Mouse (Mus musculus): ENCODE measurements around the gene Dcaf15.

Gene Dcaf15

DNA sequence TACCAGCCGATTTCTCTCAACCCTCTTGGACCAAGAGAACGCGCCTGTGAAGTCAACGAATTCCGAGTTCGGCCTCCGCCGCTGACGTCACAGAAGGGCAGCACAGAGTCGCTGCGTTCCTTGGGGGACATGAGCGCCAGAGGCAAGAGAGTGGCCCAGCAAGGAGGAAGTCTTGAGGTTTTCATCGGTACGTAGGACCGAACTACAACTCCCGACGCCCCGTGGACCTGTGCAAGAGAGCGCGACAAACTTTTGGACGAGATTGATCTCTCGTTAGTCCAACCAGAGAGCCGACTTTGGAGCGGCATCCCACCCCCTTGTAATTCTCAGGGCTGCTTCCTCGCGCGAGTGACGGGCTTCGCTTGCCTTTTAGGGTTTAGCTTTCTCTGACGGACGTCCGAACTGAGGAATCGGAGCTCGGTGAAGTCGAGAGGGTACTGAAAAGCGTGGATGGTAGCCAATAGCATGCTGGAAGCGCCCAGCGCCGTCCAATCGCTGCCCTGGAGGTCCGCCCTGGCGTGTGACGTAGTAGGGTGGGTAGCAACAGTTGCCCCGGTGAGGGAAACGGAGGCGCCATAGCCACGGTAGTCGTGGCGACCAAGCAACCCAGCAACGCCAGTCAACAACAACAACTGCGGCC lies 38.2 kb downstream of the Dcaf15 start, which contains the start of gene Rfx1:
Rfx1 (plus strand) TSS at position 544 of the 640 bp plus-strand sequence.
- peak; percentile 97 for DNase-seq (ENCODE audit: low spot score)

DNA sequence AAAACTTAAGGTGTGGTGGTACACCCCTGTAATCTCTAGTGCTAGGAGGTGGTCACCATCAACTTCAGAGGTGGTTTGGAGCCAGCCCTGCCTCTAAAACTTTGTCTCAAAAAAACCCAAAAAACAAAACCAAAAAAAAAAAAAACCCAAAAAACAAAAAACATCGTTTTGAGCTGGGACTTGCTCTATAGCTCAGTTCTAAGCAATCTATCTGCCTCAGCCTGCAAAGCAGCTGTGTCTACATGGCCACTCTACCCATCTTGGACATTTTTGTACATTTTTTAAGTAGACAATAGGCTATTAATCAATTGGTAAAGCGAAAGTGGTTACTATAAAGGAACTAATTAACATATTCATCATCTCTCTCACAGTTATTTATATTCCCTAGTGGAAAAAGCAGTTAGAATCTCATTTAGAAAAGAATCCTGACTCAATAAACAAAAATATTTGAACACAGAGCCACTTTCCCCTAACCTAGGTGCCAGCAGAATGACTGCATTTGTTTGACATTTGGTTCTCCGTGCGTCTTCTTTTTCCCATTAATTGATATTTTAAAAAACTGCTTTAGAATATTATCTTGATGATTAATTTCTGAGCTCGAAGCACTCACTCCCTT lies 39.0 kb downstream of the Dcaf15 start:
- no peak for DNase-seq (ENCODE audit: low spot score)

DNA sequence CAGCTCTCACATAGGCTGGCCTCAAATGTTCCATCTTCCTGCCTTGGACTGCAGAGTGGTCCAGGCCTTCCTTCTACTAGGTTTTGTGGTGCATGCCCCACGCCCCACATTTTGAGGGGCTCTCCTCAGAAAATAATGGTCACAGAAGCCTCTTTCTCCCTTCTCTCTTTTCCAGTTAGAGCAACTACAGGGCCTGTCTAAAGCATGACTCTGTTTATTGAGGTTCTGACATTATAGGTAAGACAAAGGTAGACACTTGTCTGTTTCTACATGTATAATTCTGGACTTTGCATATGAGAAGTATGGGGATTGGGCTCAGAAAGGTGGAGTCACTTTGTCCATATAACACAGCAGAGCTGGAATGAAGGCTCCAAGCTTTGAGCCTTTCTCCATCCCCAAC lies 39.5 kb downstream of the Dcaf15 start, which contains the start of gene Gm10643:
Gm10643 (minus strand) TSS at position 101 of the 400 bp plus-strand sequence.
- DNase-seq (ENCODE audit: low spot score): no peak

DNA sequence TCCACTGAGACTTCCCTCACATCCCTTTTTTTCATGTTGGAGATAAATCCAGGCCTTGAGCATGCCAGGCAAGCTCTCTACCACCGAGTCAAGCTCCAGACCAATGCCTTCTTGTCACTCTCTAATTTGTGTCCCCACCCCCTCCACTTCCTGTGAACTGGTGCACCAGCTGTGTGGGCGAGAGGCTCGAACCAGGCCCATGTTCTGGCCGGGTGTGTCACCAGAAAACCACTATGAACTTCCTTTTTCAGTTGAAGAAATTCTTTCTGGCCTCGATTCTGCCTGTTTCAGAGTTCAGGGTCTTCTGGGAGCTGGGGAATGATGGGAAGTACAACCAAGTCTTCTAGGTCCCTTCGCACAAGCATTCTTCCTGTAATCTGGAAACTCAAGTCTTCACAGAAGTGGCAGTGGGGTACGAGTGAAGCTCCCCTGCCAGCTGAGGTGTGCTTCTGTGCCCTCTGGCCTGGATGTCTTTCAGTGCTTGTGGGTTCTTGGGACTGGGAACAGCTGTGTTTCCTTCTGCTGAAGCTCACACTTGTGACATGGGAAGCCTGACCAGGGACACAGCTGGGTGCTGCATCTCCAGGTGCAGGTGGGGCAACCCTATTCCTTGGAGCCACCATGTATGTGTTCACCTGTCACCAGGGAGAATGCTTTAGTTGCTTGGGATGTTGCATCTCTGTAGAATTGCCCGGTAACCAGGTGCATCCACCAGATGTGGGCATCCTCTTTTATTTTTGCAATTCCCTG lies 40.5 kb downstream of the Dcaf15 start:
- no peak for DNase-seq (ENCODE audit: low spot score)

DNA sequence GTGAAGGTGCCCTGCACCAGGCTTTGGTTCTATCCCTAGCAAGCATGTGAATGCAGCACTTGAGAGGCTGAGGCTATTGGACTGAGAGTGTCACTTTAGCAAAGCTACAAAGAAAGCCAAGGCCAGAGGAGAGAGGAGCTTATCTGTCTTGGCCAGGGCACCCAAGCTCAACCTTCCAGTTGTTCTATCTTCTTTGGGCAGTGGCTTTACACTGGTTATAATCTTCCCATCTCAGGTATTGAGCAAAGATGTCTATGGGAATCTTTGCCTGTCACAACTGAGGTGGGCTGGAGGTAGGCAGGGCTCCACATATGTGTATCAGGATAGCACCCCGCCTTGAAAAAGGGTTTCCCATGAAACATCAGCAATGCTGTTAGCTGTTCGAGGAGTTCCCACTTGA lies 44.3 kb downstream of the Dcaf15 start:
- no peak for DNase-seq (ENCODE audit: low spot score)

DNA sequence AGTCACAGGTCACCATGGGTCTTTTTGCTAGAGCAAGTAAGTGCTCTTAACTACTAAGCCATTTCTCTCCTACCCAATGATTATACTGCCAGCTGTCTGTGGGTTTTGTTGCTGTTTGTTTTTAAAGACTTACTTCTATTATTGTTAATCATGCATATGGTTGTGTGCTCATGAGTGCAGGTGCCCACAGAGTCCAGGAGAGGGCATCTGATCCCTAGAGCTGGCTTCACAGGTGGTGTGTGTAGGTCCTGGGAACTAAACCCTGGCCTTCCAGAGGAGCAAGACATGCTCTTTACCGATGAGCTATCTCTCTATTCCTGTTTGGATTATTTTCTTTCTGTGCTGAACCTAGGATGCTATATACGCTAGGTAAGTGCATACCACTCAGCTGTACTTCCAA lies 45.3 kb downstream of the Dcaf15 start:
- no peak for DNase-seq (ENCODE audit: low spot score)

GRCm38 (mm10) chr8:84057827-84058226 lies 46.7 kb downstream of the Dcaf15 start:
- no peak for DNase-seq (ENCODE audit: low spot score)

- no peak for DNase-seq (ENCODE audit: low spot score)
Observed at GRCm38 (mm10) chr8:84053229-84053628, 51.3 kb downstream of the Dcaf15 start.

DNA sequence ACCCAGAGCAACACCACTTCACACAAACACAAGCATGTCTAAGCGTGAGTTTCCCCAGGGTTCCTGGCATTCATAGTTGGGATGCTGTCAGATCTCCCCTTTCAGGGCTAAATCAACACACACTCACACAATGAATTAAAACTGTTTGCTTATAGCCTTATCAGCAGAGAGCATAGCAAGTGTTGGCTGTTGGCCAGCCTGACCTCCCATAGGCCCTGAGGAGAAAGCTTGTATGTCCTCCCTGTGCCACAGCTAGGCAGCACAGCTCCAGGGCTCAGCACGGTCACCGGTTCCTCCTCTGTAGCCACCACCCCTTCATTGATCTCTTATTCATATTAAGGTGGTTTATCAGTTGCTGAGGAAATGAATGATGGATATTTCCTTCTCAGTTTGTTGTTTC lies 51.8 kb downstream of the Dcaf15 start:
- no peak for DNase-seq (ENCODE audit: low spot score)

GRCm38 (mm10) chr8:84048171-84048570 lies 56.4 kb downstream of the Dcaf15 start:
- no peak for DNase-seq (ENCODE audit: low spot score)

All from ovary, postnatal 36 days (tissue).